Mouse (Mus musculus): ENCODE data around the gene Lrfn3. TPM values are rescaled to one million over a fixed set of nuclear protein-coding genes. Genes with fewer than 3 reads are reported as not detected.

Gene Lrfn3
- polyA plus RNA-seq, 1 experiment, result 10.9 TPM

GRCm38 (mm10) chr7:30354059-30354458, 8.5 kb downstream of the Lrfn3 start:
- Histone ChIP-seq H3K4me1 (ENCODE audit: control insufficient read depth, insufficient read depth, low read length) (no peaks in the 10 kb centered on the region), H3K4me3 (replicated peaks; ENCODE audit: extremely low read depth, low read depth, low read length) (no peak overlapping the region)
- WGBS, result 61% methylated on average over 4 of the region's 4 CpGs
- no peak for TF ChIP-seq POLR2A (IDR thresholded peaks at IDR 0.05; ENCODE audit: borderline replicate concordance, extremely low read depth, low read depth, low read length)
- DNase-seq, result no peak

DNA sequence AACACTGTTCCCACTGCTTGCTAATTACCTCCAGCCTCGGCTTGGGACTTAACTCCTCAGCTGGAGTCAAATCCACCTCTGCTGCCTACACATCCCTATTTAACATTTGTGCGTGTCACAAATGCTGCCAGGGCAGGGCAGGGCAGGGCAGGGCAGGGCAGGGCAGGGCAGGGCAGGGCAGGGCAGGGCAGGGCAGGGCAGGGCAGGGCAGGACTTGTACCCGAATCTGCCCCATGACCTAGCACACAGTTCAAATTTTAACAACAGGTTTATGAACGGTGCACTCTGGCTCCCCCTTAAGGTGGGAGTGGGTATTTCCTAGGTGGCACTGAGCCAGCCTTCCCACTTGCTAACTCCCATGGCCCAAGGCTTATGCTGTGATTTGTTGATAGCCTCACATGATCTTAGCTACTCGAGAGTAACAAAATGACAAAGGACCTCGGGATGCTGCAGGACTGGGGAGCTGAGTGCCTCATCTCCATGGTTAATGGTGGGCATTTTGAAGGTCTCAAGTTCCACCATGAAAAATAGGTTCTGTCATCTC, 9.2 kb downstream of the Lrfn3 start:
- H3K4me1 ChIP-seq (ENCODE audit: control insufficient read depth, insufficient read depth, low read length), result no peaks in the 10 kb centered on the region
- 9% methylated on average over 6 of the region's 6 CpGs for WGBS
- DNase-seq, result peak; percentile 59
- no peak overlapping the region for H3K4me3 ChIP-seq (replicated peaks; ENCODE audit: extremely low read depth, low read depth, low read length)
- TF ChIP-seq POLR2A (IDR thresholded peaks at IDR 0.05; ENCODE audit: borderline replicate concordance, extremely low read depth, low read depth, low read length), result no peak
- peak; percentile 85 for TF ChIP-seq CTCF (IDR thresholded peaks at IDR 0.05; ENCODE audit: insufficient read depth, low read length)

DNA sequence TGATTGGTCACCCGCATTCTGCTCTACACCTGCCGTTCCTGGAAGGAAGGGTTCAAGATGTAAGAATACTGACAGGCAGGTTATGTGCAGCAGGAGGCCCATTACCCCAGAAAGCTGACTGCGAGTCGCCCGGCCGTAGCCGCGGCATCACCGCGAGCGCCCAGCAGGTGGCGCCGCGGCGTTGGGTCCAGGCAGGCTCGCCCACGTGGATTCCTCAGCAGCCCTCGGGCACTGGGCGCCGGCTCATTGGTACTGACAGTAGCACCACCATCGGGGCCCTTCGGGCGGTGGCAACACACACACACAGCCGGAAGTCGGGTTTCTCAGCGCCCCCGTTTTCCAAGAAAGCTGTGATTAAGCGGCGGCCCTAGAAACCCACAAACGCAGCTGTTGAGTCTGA, 14.7 kb downstream of the Lrfn3 start:
- TF ChIP-seq CTCF (IDR thresholded peaks at IDR 0.05; ENCODE audit: insufficient read depth, low read length) (peak; percentile 34), POLR2A (IDR thresholded peaks at IDR 0.05; ENCODE audit: borderline replicate concordance, extremely low read depth, low read depth, low read length) (no peak)
- Histone ChIP-seq H3K4me1 (ENCODE audit: control insufficient read depth, insufficient read depth, low read length) (no peaks in the 10 kb centered on the region), H3K4me3 (replicated peaks; ENCODE audit: extremely low read depth, low read depth, low read length) (no peak overlapping the region)
- DNase-seq, result no peak
- WGBS, result 2% methylated on average over 30 of the region's 30 CpGs

GRCm38 (mm10) chr7:30346635-30347379, 15.8 kb downstream of the Lrfn3 start:
- Histone ChIP-seq H3K4me3 (replicated peaks; ENCODE audit: extremely low read depth, low read depth, low read length) (no peak overlapping the region), H3K4me1 (ENCODE audit: control insufficient read depth, insufficient read depth, low read length) (no peaks in the 10 kb centered on the region)
- peak; percentile 56 for DNase-seq
- 25% methylated on average over 21 of the region's 21 CpGs for WGBS
- TF ChIP-seq CTCF (IDR thresholded peaks at IDR 0.05; ENCODE audit: insufficient read depth, low read length), result no peak
- no peak for TF ChIP-seq POLR2A (IDR thresholded peaks at IDR 0.05; ENCODE audit: borderline replicate concordance, extremely low read depth, low read depth, low read length)

DNA sequence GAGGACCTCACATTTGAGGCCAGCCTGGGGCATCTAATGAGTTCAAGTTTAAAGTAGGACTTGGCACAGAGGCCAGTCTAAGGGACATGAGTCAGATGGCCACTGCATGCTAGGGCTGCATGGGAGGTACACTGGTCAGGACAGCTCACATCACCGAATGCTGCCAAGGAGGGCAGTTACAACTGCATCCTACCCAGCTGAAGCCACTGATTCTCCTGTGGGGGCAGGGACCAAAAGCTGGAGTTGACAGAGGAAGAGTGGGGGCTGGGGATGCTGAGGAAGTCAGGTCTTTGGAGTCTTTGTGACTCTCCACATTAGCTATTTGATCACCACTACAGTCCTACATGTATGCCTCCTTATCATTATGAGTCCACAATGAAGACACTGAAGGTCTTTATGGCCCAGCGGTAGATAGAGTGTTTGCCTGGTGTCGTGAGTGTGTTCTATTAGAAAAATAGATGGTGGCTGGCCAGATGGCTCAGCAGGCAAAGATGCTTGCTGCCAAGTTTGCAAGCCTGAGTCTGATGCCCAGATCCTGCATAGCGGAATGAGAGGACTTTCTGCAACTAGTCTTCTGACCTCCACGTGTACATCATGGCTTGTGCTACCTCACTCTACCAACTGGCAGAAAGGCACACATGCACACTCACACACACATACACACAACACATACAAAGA, 23.0 kb downstream of the Lrfn3 start:
- TF ChIP-seq POLR2A (IDR thresholded peaks at IDR 0.05; ENCODE audit: borderline replicate concordance, extremely low read depth, low read depth, low read length), result no peak
- TF ChIP-seq CTCF (IDR thresholded peaks at IDR 0.05; ENCODE audit: insufficient read depth, low read length), result no peak
- no peaks in the 10 kb centered on the region for H3K4me1 ChIP-seq (ENCODE audit: control insufficient read depth, insufficient read depth, low read length)
- WGBS, result 60% methylated on average over 5 of the region's 5 CpGs
- no peak overlapping the region for H3K4me3 ChIP-seq (replicated peaks; ENCODE audit: extremely low read depth, low read depth, low read length)
- DNase-seq, result no peak

GRCm38 (mm10) chr7:30336384-30336783, 26.2 kb downstream of the Lrfn3 start:
- TF ChIP-seq POLR2A (IDR thresholded peaks at IDR 0.05; ENCODE audit: borderline replicate concordance, extremely low read depth, low read depth, low read length), result no peak
- TF ChIP-seq CTCF (IDR thresholded peaks at IDR 0.05; ENCODE audit: insufficient read depth, low read length), result peak; percentile 88
- H3K4me3 ChIP-seq (replicated peaks; ENCODE audit: extremely low read depth, low read depth, low read length), result no peak overlapping the region
- peak; percentile 68 for DNase-seq
- WGBS, result 4% methylated on average over 9 of the region's 9 CpGs
- no peaks in the 10 kb centered on the region; the same call in 1 of the 2 replicates for H3K4me1 ChIP-seq (ENCODE audit: control insufficient read depth, insufficient read depth, low read length)

- WGBS, result 78% methylated on average over 6 of the region's 6 CpGs
- TF ChIP-seq POLR2A (IDR thresholded peaks at IDR 0.05; ENCODE audit: borderline replicate concordance, extremely low read depth, low read depth, low read length), result no peak
- no peak for TF ChIP-seq CTCF (IDR thresholded peaks at IDR 0.05; ENCODE audit: insufficient read depth, low read length)
- Histone ChIP-seq H3K4me3 (replicated peaks; ENCODE audit: extremely low read depth, low read depth, low read length) (no peak overlapping the region), H3K4me1 (ENCODE audit: control insufficient read depth, insufficient read depth, low read length) (no peaks in the 10 kb centered on the region; the same call in 1 of the 2 replicates)
- DNase-seq, result no peak
Observed at GRCm38 (mm10) chr7:30335688-30336087, 26.9 kb downstream of the Lrfn3 start.

- no peaks in the 10 kb centered on the region; the same call in 1 of the 2 replicates for H3K4me1 ChIP-seq (ENCODE audit: control insufficient read depth, insufficient read depth, low read length)
- TF ChIP-seq POLR2A (IDR thresholded peaks at IDR 0.05; ENCODE audit: borderline replicate concordance, extremely low read depth, low read depth, low read length), result no peak
- no peak for TF ChIP-seq CTCF (IDR thresholded peaks at IDR 0.05; ENCODE audit: insufficient read depth, low read length)
- WGBS, result 64% methylated on average over 5 of the region's 5 CpGs
- H3K4me3 ChIP-seq (replicated peaks; ENCODE audit: extremely low read depth, low read depth, low read length), result no peak overlapping the region
- no peak for DNase-seq
Observed at GRCm38 (mm10) chr7:30334563-30334962, 28.0 kb downstream of the Lrfn3 start.

- no peaks in the 10 kb centered on the region; the same call in 1 of the 2 replicates for H3K4me1 ChIP-seq (ENCODE audit: control insufficient read depth, insufficient read depth, low read length)
- WGBS, result 3% methylated on average over 4 of the region's 4 CpGs
- DNase-seq, result peak; percentile 19
- H3K4me3 ChIP-seq (replicated peaks; ENCODE audit: extremely low read depth, low read depth, low read length), result no peak overlapping the region
- TF ChIP-seq POLR2A (IDR thresholded peaks at IDR 0.05; ENCODE audit: borderline replicate concordance, extremely low read depth, low read depth, low read length) (no peak), CTCF (IDR thresholded peaks at IDR 0.05; ENCODE audit: insufficient read depth, low read length) (no peak)
Observed at GRCm38 (mm10) chr7:30333436-30333835, 29.1 kb downstream of the Lrfn3 start.

Data from lung, adult 2 months (tissue).